Mouse (Mus musculus) limb, embryonic 13.5 days (tissue): Measurements from ENCODE around the gene Nprl2. TPM values are rescaled to one million over a fixed set of nuclear protein-coding genes. Genes with fewer than 3 reads are reported as not detected.
A peak's percentile ranks its signal among the peaks of the same experiment; 100 is the strongest.

Experiments
- ATAC-seq: fragments of 200-750 bp; cut with Nextera tagmentation; 2 replicates; pipeline ENCODE4 v1.8.0; 2017; ENCODE audit warnings: low read depth, moderate number of reproducible peaks, moderate TSS enrichment; ENCODE audit not compliant: low FRiP score
- H3K27ac ChIP-seq: fragments of 300-500 bp; sonication (generic); 2 replicates; pipeline ENCODE4 v1.5.1; 2015; ENCODE audit warnings: inconsistent platforms, mild to moderate bottlenecking, moderate library complexity
- H3K27me3 ChIP-seq: fragments of 300-500 bp; sonication (generic); 2 replicates; pipeline ENCODE4 v1.6.1; 2015; ENCODE audit warnings: mild to moderate bottlenecking, inconsistent platforms
- H3K36me3 ChIP-seq: fragments of 300-500 bp; sonication (generic); 2 replicates; pipeline ENCODE4 v1.6.1; 2015; ENCODE audit warnings: inconsistent platforms, mild to moderate bottlenecking, moderate library complexity
- H3K4me1 ChIP-seq: fragments of 300-500 bp; sonication (generic); 2 replicates; pipeline ENCODE4 v1.6.1; 2015; ENCODE audit warnings: inconsistent platforms
- H3K4me2 ChIP-seq: fragments of 300-500 bp; sonication (generic); replicated peaks from 2 replicates; pipeline ENCODE4 v1.6.1; 2015; ENCODE audit warnings: inconsistent platforms, mild to moderate bottlenecking, moderate library complexity
- H3K4me3 ChIP-seq: fragments of 300-500 bp; sonication (generic); 2 replicates; pipeline ENCODE4 v1.5.1; 2015; ENCODE audit warnings: moderate library complexity, mild to moderate bottlenecking, inconsistent platforms
- H3K9ac ChIP-seq: fragments of 300-500 bp; sonication (generic); 2 replicates; pipeline ENCODE4 v1.6.1; 2015; ENCODE audit warnings: mild to moderate bottlenecking, inconsistent platforms
- H3K9me3 ChIP-seq: fragments of 300-500 bp; sonication (generic); 2 replicates; pipeline ENCODE4 v1.6.1; 2016; ENCODE audit warnings: inconsistent platforms
- WGBS: fragments of 180-500 bp; shearing (Covaris S2); methylation state at CpG from one replicate; pipeline ENCODE4 v1.1.7; 2015; 5-methylcytosine and 5-hydroxymethylcytosine counted together
- polyA plus RNA-seq: library from polyadenylated mRNA; unstranded; fragments of >200 nt; fragmentation: Nextera tagmentation; extraction: Ambion mirVana; gene quantifications from 2 replicates; pipeline ENCODE4 v1.2.1, GENCODE M21; 2015

Gene Nprl2
- polyA plus RNA-seq, result 41.8 and 44.2 TPM in 2 replicates

- H3K27me3 ChIP-seq, result no peaks in the 10 kb centered on the region
- peaks cover 42% of the 10 kb centered on the region for H3K4me1 ChIP-seq
- H3K9me3 ChIP-seq, result no peaks in the 10 kb centered on the region
- H3K36me3 ChIP-seq, result peaks cover 58% of the 10 kb centered on the region
- under 1% methylated on average over 46 of the region's 46 CpGs for WGBS
- H3K27ac ChIP-seq, result 0 out of 2 replicates have a peak within 1 kb of the TSS, but pooled peaks have one; percentile 17
- peak within 1 kb of the TSS; percentile 96 for H3K4me2 ChIP-seq
- peak within 1 kb of the TSS; percentile 63 for H3K4me3 ChIP-seq
- H3K9ac ChIP-seq, result peak within 1 kb of the TSS; percentile 73
- peak; percentile 87 for ATAC-seq
Observed at GRCm38 (mm10) chr9:107541474-107542351, at the start of gene Nprl2, which contains the start of gene Cyb561d2. Gene Nprl2, plus strand, starts transcription at chr9:107542226. Gene Cyb561d2, minus strand, starts transcription at chr9:107542193.

GRCm38 (mm10) chr9:107493511-107493910, 48.5 kb upstream of the Nprl2 start:
- 29% methylated on average over 1 of the region's 1 CpGs for WGBS
- H3K9me3 ChIP-seq, result no peaks in the 10 kb centered on the region
- no peak overlapping the region for H3K4me2 ChIP-seq
- peaks cover 13% of the 10 kb centered on the region for H3K4me1 ChIP-seq
- H3K27ac ChIP-seq, result no peak overlapping the region
- H3K36me3 ChIP-seq, result no peaks in the 10 kb centered on the region
- H3K4me3 ChIP-seq, result no peak overlapping the region
- no peak overlapping the region for H3K9ac ChIP-seq
- H3K27me3 ChIP-seq, result peaks cover 17% of the 10 kb centered on the region
- ATAC-seq, result no peak

- no peaks in the 10 kb centered on the region for H3K9me3 ChIP-seq
- no peak overlapping the region for H3K4me3 ChIP-seq
- no peaks in the 10 kb centered on the region for H3K36me3 ChIP-seq
- H3K9ac ChIP-seq, result no peak overlapping the region
- 56% methylated on average over 12 of the region's 12 CpGs for WGBS
- H3K27me3 ChIP-seq, result peaks cover 17% of the 10 kb centered on the region
- no peak overlapping the region for H3K4me2 ChIP-seq
- ATAC-seq, result no peak
- H3K27ac ChIP-seq, result no peak overlapping the region
- H3K4me1 ChIP-seq, result peaks cover 13% of the 10 kb centered on the region
Observed at GRCm38 (mm10) chr9:107494238-107494637, 47.8 kb upstream of the Nprl2 start.

- no peak for ATAC-seq
- peaks cover 19% of the 10 kb centered on the region for H3K27me3 ChIP-seq
Observed at GRCm38 (mm10) chr9:107496359-107496758, 45.7 kb upstream of the Nprl2 start.

GRCm38 (mm10) chr9:107500708-107501286, 41.2 kb upstream of the Nprl2 start:
- peaks cover 37% of the 10 kb centered on the region for H3K27me3 ChIP-seq
- no peak overlapping the region for H3K4me3 ChIP-seq
- H3K9me3 ChIP-seq, result no peaks in the 10 kb centered on the region
- no peak overlapping the region for H3K9ac ChIP-seq
- no peak overlapping the region for H3K4me2 ChIP-seq
- no peak for ATAC-seq
- no peaks in the 10 kb centered on the region for H3K36me3 ChIP-seq
- no peak overlapping the region for H3K27ac ChIP-seq
- 83% methylated on average over 3 of the region's 3 CpGs for WGBS
- H3K4me1 ChIP-seq, result peaks cover 9% of the 10 kb centered on the region; the same call in 1 of the 2 replicates

More at GRCm38 (mm10) chr9:107496359-107496758, 45.7 kb upstream of the Nprl2 start:
- Histone ChIP-seq H3K4me3 (no peak overlapping the region), H3K36me3 (no peaks in the 10 kb centered on the region), H3K9me3 (no peaks in the 10 kb centered on the region), H3K4me2 (no peak overlapping the region), H3K27ac (no peak overlapping the region), H3K4me1 (0 out of 2 replicates have a peak, but pooled peaks cover 3% of the 10 kb centered on the region), H3K9ac (no peak overlapping the region)
- 77% methylated on average over 3 of the region's 3 CpGs for WGBS

GRCm38 (mm10) chr9:107502131-107502846, 39.7 kb upstream of the Nprl2 start:
- no peak overlapping the region for H3K27ac ChIP-seq
- peaks cover 52% of the 10 kb centered on the region for H3K27me3 ChIP-seq
- no peak overlapping the region for H3K4me2 ChIP-seq

GRCm38 (mm10) chr9:107504662-107505537, 37.1 kb upstream of the Nprl2 start:
- WGBS, result 45% methylated on average over 19 of the region's 19 CpGs
- H3K27ac ChIP-seq, result no peak overlapping the region
- no peaks in the 10 kb centered on the region for H3K9me3 ChIP-seq
- H3K4me2 ChIP-seq, result no peak overlapping the region
- peaks cover 67% of the 10 kb centered on the region for H3K27me3 ChIP-seq
- ATAC-seq, result no peak
- H3K4me1 ChIP-seq, result peaks cover 26% of the 10 kb centered on the region
- no peak overlapping the region for H3K4me3 ChIP-seq
- H3K36me3 ChIP-seq, result no peaks in the 10 kb centered on the region
- no peak overlapping the region for H3K9ac ChIP-seq

More at GRCm38 (mm10) chr9:107502131-107502846, 39.7 kb upstream of the Nprl2 start:
- no peaks in the 10 kb centered on the region for H3K9me3 ChIP-seq
- H3K4me3 ChIP-seq, result no peak overlapping the region
- WGBS, result 84% methylated on average over 12 of the region's 12 CpGs
- H3K9ac ChIP-seq, result no peak overlapping the region
- no peaks in the 10 kb centered on the region for H3K36me3 ChIP-seq
- peaks cover 9% of the 10 kb centered on the region; the same call in 1 of the 2 replicates for H3K4me1 ChIP-seq
- no peak for ATAC-seq

GRCm38 (mm10) chr9:107508266-107508665, 33.8 kb upstream of the Nprl2 start:
- 36% methylated on average over 10 of the region's 10 CpGs for WGBS
- no peak overlapping the region for H3K4me3 ChIP-seq
- no peak for ATAC-seq
- no peaks in the 10 kb centered on the region for H3K9me3 ChIP-seq
- H3K27ac ChIP-seq, result no peak overlapping the region
- no peaks in the 10 kb centered on the region for H3K36me3 ChIP-seq
- peaks cover 67% of the 10 kb centered on the region for H3K27me3 ChIP-seq
- no peak overlapping the region for H3K9ac ChIP-seq
- H3K4me1 ChIP-seq, result peaks cover 29% of the 10 kb centered on the region
- H3K4me2 ChIP-seq, result no peak overlapping the region; the same call in 1 of the 2 replicates

GRCm38 (mm10) chr9:107510384-107511100, 31.5 kb upstream of the Nprl2 start:
- Histone ChIP-seq H3K4me1 (peaks cover 21% of the 10 kb centered on the region), H3K9me3 (no peaks in the 10 kb centered on the region), H3K4me2 (no peak overlapping the region), H3K36me3 (no peaks in the 10 kb centered on the region), H3K4me3 (no peak overlapping the region), H3K27me3 (peaks cover 63% of the 10 kb centered on the region), H3K27ac (no peak overlapping the region), H3K9ac (no peak overlapping the region)
- whole genome bisulfite sequencing, result 77% methylated on average over 14 of the region's 14 CpGs
- no peak for ATAC-seq

- peaks cover 54% of the 10 kb centered on the region for H3K27me3 ChIP-seq
- no peaks in the 10 kb centered on the region for H3K36me3 ChIP-seq
- H3K4me2 ChIP-seq, result no peak overlapping the region
- no peaks in the 10 kb centered on the region for H3K9me3 ChIP-seq
- no peak overlapping the region for H3K9ac ChIP-seq
- ATAC-seq, result no peak
- no peak overlapping the region for H3K4me3 ChIP-seq
- WGBS, result 48% methylated on average over 8 of the region's 8 CpGs
- H3K27ac ChIP-seq, result no peak overlapping the region
- peaks cover 21% of the 10 kb centered on the region for H3K4me1 ChIP-seq
Observed at GRCm38 (mm10) chr9:107511436-107511835, 30.6 kb upstream of the Nprl2 start.

GRCm38 (mm10) chr9:107512326-107512725, 29.7 kb upstream of the Nprl2 start:
- Histone ChIP-seq H3K4me3 (no peak overlapping the region), H3K4me2 (no peak overlapping the region), H3K9ac (no peak overlapping the region), H3K9me3 (no peaks in the 10 kb centered on the region), H3K27ac (no peak overlapping the region), H3K36me3 (no peaks in the 10 kb centered on the region), H3K4me1 (peaks cover 21% of the 10 kb centered on the region), H3K27me3 (peaks cover 45% of the 10 kb centered on the region)
- 83% methylated on average over 16 of the region's 16 CpGs for WGBS
- no peak for ATAC-seq
